Mouse (Mus musculus): ENCODE data around the gene Homer1.

Gene Homer1

GRCm38 (mm10) chr13:93299316-93299715 is at the start of gene Homer1:
Homer1 (plus strand) TSS chr13:93299635.
- no peak for DNase-seq

GRCm38 (mm10) chr13:93251732-93252131 is 47.7 kb upstream of the Homer1 start:
- no peak for DNase-seq

DNA sequence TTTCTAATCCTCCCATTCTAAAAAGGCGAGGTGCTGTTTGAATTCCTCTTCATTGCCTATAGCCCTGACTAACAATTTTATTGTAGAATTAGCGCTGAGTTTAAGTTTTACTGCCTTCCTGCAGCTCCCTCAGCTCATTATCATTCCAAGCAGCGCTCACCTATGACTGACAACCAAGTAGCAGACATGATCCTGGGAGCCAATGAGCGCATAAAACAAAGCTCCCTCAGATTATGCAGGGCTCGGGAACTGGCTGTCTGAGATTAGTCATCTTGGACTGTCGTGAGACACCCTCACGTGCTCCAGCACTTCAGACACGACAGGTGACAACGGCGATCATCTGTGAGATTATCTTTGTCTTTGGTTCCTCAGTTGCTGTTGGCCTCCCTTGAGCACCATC is 47.3 kb upstream of the Homer1 start:
- DNase-seq: no peak

- DNase-seq: no peak
Observed at GRCm38 (mm10) chr13:93252941-93253340, 46.5 kb upstream of the Homer1 start.

DNA sequence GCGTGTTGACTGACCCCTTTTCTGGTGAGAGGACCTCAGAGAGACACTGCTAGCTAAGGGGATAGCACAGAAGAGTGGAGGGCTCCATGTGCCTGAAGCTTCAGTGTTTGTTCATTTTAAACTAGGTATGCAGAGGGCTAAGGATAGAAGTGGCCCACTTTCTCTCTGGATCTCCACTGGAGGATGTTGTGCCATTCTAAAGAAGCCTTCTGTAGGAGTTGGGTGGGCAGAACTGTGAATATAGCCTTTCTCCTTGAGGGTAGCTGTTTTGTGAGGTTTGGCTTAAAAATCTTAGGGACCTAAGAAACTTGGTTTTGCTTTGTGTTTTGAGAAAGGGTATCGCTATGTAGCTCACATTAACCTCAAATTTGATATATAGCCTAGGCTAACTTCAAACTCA is 32.3 kb upstream of the Homer1 start:
- no peak for DNase-seq

DNA sequence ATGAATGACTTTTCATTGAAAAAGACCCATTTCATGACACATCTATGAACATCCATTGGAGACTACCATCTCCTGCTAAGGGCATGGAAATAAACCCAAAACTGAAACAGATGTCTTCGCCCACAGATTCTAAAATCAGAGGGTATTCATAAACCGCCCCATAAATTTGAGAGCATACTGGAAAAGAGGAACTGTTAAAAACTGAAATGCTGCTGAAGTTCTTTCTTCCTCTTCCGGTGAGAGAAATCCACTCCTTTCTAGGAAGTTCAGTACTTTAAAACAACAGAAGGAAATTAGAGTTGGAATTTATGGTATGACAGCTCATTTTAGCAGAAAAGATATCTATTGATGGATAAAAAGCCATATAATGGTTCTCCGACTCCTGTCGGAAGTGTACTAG is 1.1 kb downstream of the Homer1 start:
- DNase-seq: no peak

DNA sequence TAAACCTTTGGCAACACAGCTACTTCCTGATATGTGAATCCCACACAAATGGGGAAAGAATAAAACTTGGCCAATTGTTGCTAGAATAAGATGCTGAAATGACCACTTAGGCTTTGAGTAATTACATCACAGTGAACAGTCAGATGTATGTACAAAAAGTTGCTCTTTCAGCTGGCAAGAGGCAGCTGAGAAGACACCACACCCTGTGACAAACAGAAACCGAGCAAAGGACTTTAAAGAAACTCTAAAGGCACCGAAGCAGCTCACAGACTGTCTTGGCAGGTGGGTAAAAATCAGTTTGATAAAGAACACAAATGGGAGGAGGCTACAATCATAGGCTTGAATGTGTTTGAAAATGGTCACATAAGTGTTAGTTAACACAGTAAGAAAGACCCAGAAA is 1.6 kb downstream of the Homer1 start:
- DNase-seq: no peak

GRCm38 (mm10) chr13:93302846-93303562 is 3.6 kb downstream of the Homer1 start:
- peak in 1 of 2 experiments; percentile 13 for DNase-seq

GRCm38 (mm10) chr13:93303563-93304250 is 4.3 kb downstream of the Homer1 start:
- peak; percentile 98 to 99 for DNase-seq

GRCm38 (mm10) chr13:93304251-93305001 is 5.0 kb downstream of the Homer1 start:
- peak in 1 of 2 experiments; percentile 51 for DNase-seq

- DNase-seq: peak in 1 of 2 experiments; percentile 8
Observed at GRCm38 (mm10) chr13:93305149-93305548, 5.7 kb downstream of the Homer1 start.

- peak; percentile 17 to 23 for DNase-seq
Observed at GRCm38 (mm10) chr13:93305636-93306035, 6.2 kb downstream of the Homer1 start.

- no peak for DNase-seq
Observed at GRCm38 (mm10) chr13:93306545-93306944, 7.1 kb downstream of the Homer1 start.

- DNase-seq: no peak
Observed at GRCm38 (mm10) chr13:93307700-93308099, 8.3 kb downstream of the Homer1 start.

DNA sequence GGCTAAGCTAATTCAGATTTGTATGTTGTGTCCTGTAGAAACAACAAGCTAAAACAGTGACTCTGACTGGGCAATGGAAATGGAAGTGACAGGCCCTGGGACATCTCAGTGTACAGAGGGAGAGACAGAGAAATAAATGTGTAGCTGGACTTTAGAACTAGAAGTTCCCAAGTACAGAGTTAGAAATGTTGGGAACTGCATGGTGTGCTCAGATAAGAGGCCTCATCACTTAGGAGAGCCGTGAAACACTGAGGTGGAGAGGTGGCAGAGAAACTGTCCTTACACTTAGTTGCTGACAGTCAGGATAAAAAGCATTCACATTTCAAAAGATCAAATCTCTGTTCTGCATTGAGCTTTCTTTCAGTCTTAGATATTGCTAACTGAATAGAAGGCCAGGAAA is 9.9 kb downstream of the Homer1 start:
- DNase-seq: no peak

DNA sequence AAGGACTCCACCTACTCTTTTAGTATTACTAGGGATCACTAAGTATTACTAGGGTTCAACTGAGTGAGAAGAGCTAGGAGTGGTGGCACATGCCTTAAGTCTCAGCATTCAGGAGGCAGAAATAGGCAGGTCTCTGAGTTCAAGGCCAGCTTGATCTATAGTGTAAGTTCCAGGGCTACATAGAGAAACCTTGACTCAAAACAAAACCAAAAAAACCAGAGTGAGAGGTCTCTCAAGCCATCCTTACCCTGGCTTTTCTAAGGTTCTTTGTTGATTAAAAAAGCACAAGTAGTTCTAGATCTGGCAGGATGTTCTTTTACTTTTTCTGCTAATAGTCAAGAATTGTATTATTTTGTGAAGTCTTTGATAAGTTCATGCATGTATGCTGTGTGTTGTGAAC is 13.1 kb downstream of the Homer1 start:
- DNase-seq: no peak

DNA sequence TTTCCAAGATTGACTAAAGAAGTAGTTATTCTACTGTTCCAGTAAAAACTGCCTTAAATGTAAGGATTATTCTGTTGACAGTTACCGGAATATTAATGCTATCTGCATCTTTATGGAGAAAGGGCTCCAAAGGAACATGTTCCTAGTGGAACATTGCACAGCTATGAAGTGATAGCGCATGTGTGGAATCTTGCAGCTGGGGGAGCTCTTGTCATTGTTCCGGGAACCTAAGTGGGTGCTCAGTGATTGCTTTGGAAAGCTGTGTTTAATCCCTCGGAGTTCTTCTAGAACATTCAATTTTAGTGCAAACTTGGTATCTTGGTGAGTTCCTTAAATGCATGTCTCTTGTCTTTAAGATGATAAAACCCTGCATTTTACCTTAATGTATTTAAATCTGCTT is 14.9 kb downstream of the Homer1 start:
- no peak for DNase-seq

DNA sequence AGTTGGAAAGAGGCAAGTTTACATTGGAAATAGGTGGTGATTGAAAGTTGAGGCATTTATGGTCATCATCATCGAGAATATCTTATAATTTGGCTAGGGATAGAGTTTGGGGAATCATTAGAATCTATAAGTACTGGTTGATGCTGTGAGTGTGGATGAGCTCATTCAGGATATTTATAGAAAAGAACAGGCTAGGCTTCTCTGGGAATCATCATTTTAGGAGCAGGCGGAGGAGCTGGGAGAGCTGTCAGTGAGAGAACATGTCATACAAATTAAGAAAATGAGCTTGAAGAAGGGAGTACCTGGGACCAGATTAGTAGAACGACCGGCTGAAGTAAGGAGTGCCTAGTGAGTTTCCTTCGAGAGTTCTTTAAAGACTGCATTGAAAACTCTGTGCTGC is 20.7 kb downstream of the Homer1 start:
- no peak for DNase-seq

GRCm38 (mm10) chr13:93326326-93326725 is 26.9 kb downstream of the Homer1 start:
- DNase-seq: no peak

- DNase-seq: no peak
Observed at GRCm38 (mm10) chr13:93331721-93332120, 32.3 kb downstream of the Homer1 start.

DNA sequence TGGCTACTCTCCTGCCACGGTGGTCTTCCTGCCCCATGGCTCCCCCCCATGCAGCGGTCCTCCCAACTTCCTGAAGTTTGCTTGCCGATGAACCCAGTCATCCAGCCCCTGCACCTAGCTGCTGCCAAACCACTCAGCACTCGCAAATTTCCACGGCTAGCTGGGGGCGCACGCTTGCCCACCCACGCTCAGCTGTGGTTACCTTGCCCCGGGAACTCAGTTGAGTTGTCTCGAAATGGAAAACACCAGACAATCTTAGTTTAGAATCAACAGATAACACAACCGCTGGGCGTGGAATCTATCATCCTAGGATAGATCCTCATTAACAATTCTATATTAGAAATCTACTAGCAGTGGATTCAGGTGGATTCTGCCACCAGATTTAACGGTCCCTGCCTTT is 33.1 kb downstream of the Homer1 start:
- no peak for DNase-seq

DNA sequence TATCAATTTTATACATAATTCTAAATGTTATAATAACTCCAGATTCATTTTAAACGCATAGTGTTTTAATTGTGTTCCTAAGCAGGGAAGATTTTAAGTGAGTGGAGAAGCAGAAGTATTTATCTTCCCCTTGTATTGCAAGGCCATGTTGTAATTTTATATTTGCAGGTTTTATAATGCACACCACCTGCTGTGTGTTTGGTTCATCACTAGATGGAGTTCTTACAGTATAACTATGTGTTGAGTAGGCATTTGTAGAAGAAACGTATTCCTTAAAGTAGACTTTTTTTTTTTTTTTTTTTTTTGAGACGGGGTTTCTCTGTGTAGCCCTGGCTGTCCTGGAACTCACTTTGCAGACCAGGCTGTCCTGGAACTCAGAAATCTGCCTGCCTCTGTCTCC is 35.9 kb downstream of the Homer1 start:
- no peak for DNase-seq

DNA sequence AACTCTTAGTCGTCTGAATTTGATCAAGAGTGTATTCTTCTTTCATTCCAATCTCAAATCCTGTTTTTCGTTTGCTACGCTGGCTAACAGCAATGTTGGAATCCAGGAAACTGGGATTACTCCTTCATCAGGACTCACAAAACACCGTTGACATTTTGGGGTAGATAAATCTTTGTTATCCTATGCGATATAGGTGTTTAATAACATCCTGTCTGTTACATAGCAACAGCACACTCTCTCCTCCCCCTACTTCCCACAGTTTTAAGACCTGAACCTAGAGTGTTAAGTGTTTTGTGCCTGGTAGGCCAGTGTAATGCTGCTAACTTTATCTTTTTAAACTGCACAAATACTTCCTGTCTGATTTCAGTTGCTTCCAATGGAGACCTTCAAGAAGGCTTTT is 39.0 kb downstream of the Homer1 start:
- no peak for DNase-seq

Data from cerebellum, postnatal 10 days (tissue).